Mouse (Mus musculus) cerebellum, adult 9-10 months (tissue): ENCODE measurements around the gene Rbm28.
"Not testable (repeated sequence)": the region's sequence is repeated elsewhere in the genome, so short reads cannot be mapped to it uniquely, and the experiment has no call there.

ENCODE experiments used
- DNase-seq: peaks from one replicate; pipeline ENCODE4 v3.0.0; 2022

Rbm28 gene

GRCm38 (mm10) chr6:29193961-29194750 lies 29.4 kb upstream of the Rbm28 start:
- no peak for DNase-seq

- no peak for DNase-seq
These were observed 23.1 kb upstream of the Rbm28 start for GRCm38 (mm10) chr6:29187936-29188335.

GRCm38 (mm10) chr6:29179843-29180242 lies 15.0 kb upstream of the Rbm28 start:
- no peak for DNase-seq

GRCm38 (mm10) chr6:29178888-29179658 lies 14.3 kb upstream of the Rbm28 start, which contains the start of gene Prrt4:
Prrt4 (minus strand) TSS chr6:29179584.
- DNase-seq, result peak; percentile 61

GRCm38 (mm10) chr6:29177901-29178879 lies 13.4 kb upstream of the Rbm28 start:
- DNase-seq, result no peak

GRCm38 (mm10) chr6:29175113-29175512 lies 10.3 kb upstream of the Rbm28 start:
- DNase-seq, result no peak

- DNase-seq, result no peak
These were observed 9.6 kb upstream of the Rbm28 start for GRCm38 (mm10) chr6:29174368-29174767.

GRCm38 (mm10) chr6:29170952-29171388 lies 6.2 kb upstream of the Rbm28 start:
- DNase-seq, result peak; percentile 78

GRCm38 (mm10) chr6:29170063-29170921 lies 5.5 kb upstream of the Rbm28 start:
- peak; percentile 48 for DNase-seq

GRCm38 (mm10) chr6:29169675-29170062 lies 4.9 kb upstream of the Rbm28 start:
- DNase-seq, result no peak

GRCm38 (mm10) chr6:29168871-29169270 lies 4.1 kb upstream of the Rbm28 start:
- DNase-seq, result peak; percentile 24

- DNase-seq, result peak; percentile 77
These were observed 1.4 kb upstream of the Rbm28 start for GRCm38 (mm10) chr6:29166196-29166595.

- not testable (repeated sequence) for DNase-seq
These were observed 3.5 kb downstream of the Rbm28 start for GRCm38 (mm10) chr6:29161291-29161690.

- DNase-seq, result no peak
These were observed 4.0 kb downstream of the Rbm28 start for GRCm38 (mm10) chr6:29160786-29161185.

- no peak for DNase-seq
These were observed 8.5 kb downstream of the Rbm28 start for GRCm38 (mm10) chr6:29156326-29156725.

- no peak for DNase-seq
These were observed 14.8 kb downstream of the Rbm28 start for GRCm38 (mm10) chr6:29150001-29150400.

- DNase-seq, result no peak
These were observed 17.3 kb downstream of the Rbm28 start for GRCm38 (mm10) chr6:29147407-29148010.

- DNase-seq, result no peak
These were observed 18.2 kb downstream of the Rbm28 start for GRCm38 (mm10) chr6:29146641-29147040.

GRCm38 (mm10) chr6:29145456-29146307 lies 19.1 kb downstream of the Rbm28 start:
- DNase-seq, result no peak

- DNase-seq, result no peak
These were observed 19.8 kb downstream of the Rbm28 start for GRCm38 (mm10) chr6:29144971-29145370.
